Mouse (Mus musculus) intestine, embryonic 15.5 days (tissue): ENCODE data around the gene Zfp692. TPM values are rescaled to one million over a fixed set of nuclear protein-coding genes. Genes with fewer than 3 reads are reported as not detected.
A peak's percentile ranks its signal among the peaks of the same experiment; 100 is the strongest.
"Not testable (repeated sequence)": the region's sequence is repeated elsewhere in the genome, so short reads cannot be mapped to it uniquely, and the experiment has no call there.

ENCODE experiments used
- ATAC-seq: fragments of 200-750 bp; cut with Nextera tagmentation; 2 replicates; pipeline ENCODE4 v1.8.0; 2017; ENCODE audit warnings: moderate TSS enrichment, moderate library complexity
- H3K27ac ChIP-seq: fragments of 300-500 bp; sonication (generic); 2 replicates; pipeline ENCODE4 v1.5.1; 2015; ENCODE audit warnings: mild to moderate bottlenecking, inconsistent platforms
- H3K27me3 ChIP-seq: fragments of 300-500 bp; sonication (generic); replicated peaks from 2 replicates; pipeline ENCODE4 v1.6.1; 2015; ENCODE audit warnings: inconsistent platforms
- H3K36me3 ChIP-seq: fragments of 300-500 bp; sonication (generic); 2 replicates; pipeline ENCODE4 v1.6.1; 2015; ENCODE audit warnings: inconsistent platforms
- H3K4me1 ChIP-seq: fragments of 300-500 bp; sonication (generic); replicated peaks from 2 replicates; pipeline ENCODE4 v1.6.1; 2015; ENCODE audit warnings: inconsistent platforms
- H3K4me2 ChIP-seq: fragments of 300-500 bp; sonication (generic); replicated peaks from 2 replicates; pipeline ENCODE4 v1.6.1; 2015; ENCODE audit warnings: mild to moderate bottlenecking, inconsistent platforms
- H3K4me3 ChIP-seq: fragments of 300-500 bp; sonication (generic); replicated peaks from 2 replicates; pipeline ENCODE4 v1.5.1; 2015; ENCODE audit warnings: inconsistent platforms
- H3K9ac ChIP-seq: fragments of 300-500 bp; sonication (generic); 2 replicates; pipeline ENCODE4 v1.6.1; 2015; ENCODE audit warnings: inconsistent platforms
- H3K9me3 ChIP-seq: fragments of 300-500 bp; sonication (generic); 2 replicates; pipeline ENCODE4 v1.6.1; 2016; ENCODE audit warnings: inconsistent platforms
- WGBS: fragments of 180-500 bp; shearing (Covaris S2); methylation state at CpG from one replicate; pipeline ENCODE4 v1.1.7; 2015; 5-methylcytosine and 5-hydroxymethylcytosine counted together
- polyA plus RNA-seq: library from polyadenylated mRNA; unstranded; fragments of >200 nt; fragmentation: Nextera tagmentation; extraction: Ambion mirVana; gene quantifications from 2 replicates; pipeline ENCODE4 v1.2.1, GENCODE M21; 2015

Gene Zfp692
- polyA plus RNA-seq, 1 experiment from 2014 or later, result 22.1 TPM

GRCm38 (mm10) chr11:58290812-58291211 is 16.1 kb upstream of the Zfp692 start:
- no peaks in the 10 kb centered on the region for H3K36me3 ChIP-seq
- H3K4me2 ChIP-seq, result no peak overlapping the region
- 83% methylated on average over 4 of the region's 4 CpGs for WGBS
- no peak overlapping the region for H3K4me3 ChIP-seq
- no peak overlapping the region for H3K27ac ChIP-seq
- H3K27me3 ChIP-seq, result no peaks in the 10 kb centered on the region
- no peaks in the 10 kb centered on the region for H3K4me1 ChIP-seq
- no peaks in the 10 kb centered on the region for H3K9me3 ChIP-seq
- H3K9ac ChIP-seq, result no peak overlapping the region
- no peak for ATAC-seq

GRCm38 (mm10) chr11:58292791-58293190 is 14.1 kb upstream of the Zfp692 start:
- 59% methylated on average over 4 of the region's 4 CpGs for WGBS
- Histone ChIP-seq H3K36me3 (no peaks in the 10 kb centered on the region), H3K9ac (no peak overlapping the region), H3K4me2 (no peak overlapping the region), H3K27ac (no peak overlapping the region), H3K27me3 (no peaks in the 10 kb centered on the region), H3K9me3 (no peaks in the 10 kb centered on the region), H3K4me1 (no peaks in the 10 kb centered on the region), H3K4me3 (no peak overlapping the region)
- ATAC-seq, result no peak

GRCm38 (mm10) chr11:58297396-58297795 is 9.5 kb upstream of the Zfp692 start:
- H3K4me2 ChIP-seq, result no peak overlapping the region
- no peaks in the 10 kb centered on the region for H3K36me3 ChIP-seq
- ATAC-seq, result no peak
- 82% methylated on average over 6 of the region's 6 CpGs for whole genome bisulfite sequencing
- no peaks in the 10 kb centered on the region for H3K9me3 ChIP-seq
- H3K27me3 ChIP-seq, result no peaks in the 10 kb centered on the region
- no peak overlapping the region for H3K27ac ChIP-seq
- 0 out of 2 replicates have a peak, but pooled peaks cover 2% of the 10 kb centered on the region for H3K4me1 ChIP-seq
- no peak overlapping the region for H3K9ac ChIP-seq
- H3K4me3 ChIP-seq, result no peak overlapping the region

GRCm38 (mm10) chr11:58301057-58301456 is 5.8 kb upstream of the Zfp692 start:
- no peak for ATAC-seq
- Histone ChIP-seq H3K4me2 (peak overlapping the region; percentile 62), H3K9ac (no peak overlapping the region), H3K27me3 (no peaks in the 10 kb centered on the region), H3K4me3 (peak overlapping the region; percentile 27), H3K4me1 (peaks cover 7% of the 10 kb centered on the region; the same call in 1 of the 2 replicates), H3K9me3 (no peaks in the 10 kb centered on the region), H3K36me3 (no peaks in the 10 kb centered on the region), H3K27ac (no peak overlapping the region)
- 12% methylated on average over 13 of the region's 13 CpGs for WGBS

GRCm38 (mm10) chr11:58301837-58302754 is 4.8 kb upstream of the Zfp692 start:
- H3K4me1 ChIP-seq, result peaks cover 13% of the 10 kb centered on the region; the same call in 1 of the 2 replicates
- H3K27me3 ChIP-seq, result no peaks in the 10 kb centered on the region
- peak overlapping the region; percentile 62 for H3K4me2 ChIP-seq
- ATAC-seq, result peak; percentile 94
- no peaks in the 10 kb centered on the region for H3K9me3 ChIP-seq
- H3K36me3 ChIP-seq, result no peaks in the 10 kb centered on the region
- WGBS, result under 1% methylated on average over 36 of the region's 36 CpGs
- peak overlapping the region; percentile 64 for H3K4me3 ChIP-seq
- H3K9ac ChIP-seq, result peak overlapping the region; percentile 74
- H3K27ac ChIP-seq, result peak overlapping the region; percentile 97

- peak overlapping the region; percentile 64 for H3K4me3 ChIP-seq
- ATAC-seq, result peak; percentile 66
- WGBS, result under 1% methylated on average over 26 of the region's 26 CpGs
- H3K4me1 ChIP-seq, result peaks cover 20% of the 10 kb centered on the region; the same call in 1 of the 2 replicates
- H3K9ac ChIP-seq, result peak overlapping the region; percentile 74
- no peaks in the 10 kb centered on the region for H3K9me3 ChIP-seq
- H3K27ac ChIP-seq, result peak overlapping the region; percentile 97
- no peaks in the 10 kb centered on the region for H3K36me3 ChIP-seq
- H3K4me2 ChIP-seq, result peak overlapping the region; percentile 62
- no peaks in the 10 kb centered on the region for H3K27me3 ChIP-seq
Measured at GRCm38 (mm10) chr11:58302774-58303445, 4.0 kb upstream of the Zfp692 start.

- H3K4me2 ChIP-seq, result peak overlapping the region; percentile 47
- no peak for ATAC-seq
- peaks cover 20% of the 10 kb centered on the region; the same call in 1 of the 2 replicates for H3K4me1 ChIP-seq
- H3K36me3 ChIP-seq, result no peaks in the 10 kb centered on the region
- H3K9ac ChIP-seq, result no peak overlapping the region
- WGBS, result 21% methylated on average over 7 of the region's 7 CpGs
- no peak overlapping the region for H3K4me3 ChIP-seq
- no peaks in the 10 kb centered on the region for H3K9me3 ChIP-seq
- no peak overlapping the region for H3K27ac ChIP-seq
- H3K27me3 ChIP-seq, result no peaks in the 10 kb centered on the region
Measured at GRCm38 (mm10) chr11:58303594-58303993, 3.3 kb upstream of the Zfp692 start.

- H3K4me2 ChIP-seq, H3K4me3 ChIP-seq, ATAC-seq: not testable (repeated sequence)
Measured at GRCm38 (mm10) chr11:58305299-58305698, 1.6 kb upstream of the Zfp692 start.

GRCm38 (mm10) chr11:58307411-58308080 is 677 bp downstream of the Zfp692 start:
- H3K4me1 ChIP-seq, result peaks cover 17% of the 10 kb centered on the region; the same call in 1 of the 2 replicates
- under 1% methylated on average over 42 of the region's 42 CpGs for WGBS
- H3K4me2 ChIP-seq, result peak overlapping the region; percentile 90
- peak; percentile 88 for ATAC-seq
- H3K27ac ChIP-seq, result peak overlapping the region; percentile 90
- no peaks in the 10 kb centered on the region for H3K9me3 ChIP-seq
- no peaks in the 10 kb centered on the region for H3K36me3 ChIP-seq
- H3K27me3 ChIP-seq, result no peaks in the 10 kb centered on the region
- H3K9ac ChIP-seq, result peak overlapping the region; percentile 61
- H3K4me3 ChIP-seq, result peak overlapping the region; percentile 52

More at GRCm38 (mm10) chr11:58305299-58305698, 1.6 kb upstream of the Zfp692 start:
- H3K4me1 ChIP-seq, result peaks cover 20% of the 10 kb centered on the region; the same call in 1 of the 2 replicates
- H3K9me3 ChIP-seq, H3K9ac ChIP-seq, H3K27me3 ChIP-seq, H3K27ac ChIP-seq, H3K36me3 ChIP-seq: not testable (repeated sequence)
- 92% methylated on average over 8 of the region's 8 CpGs for WGBS

GRCm38 (mm10) chr11:58308661-58309060 is 1.8 kb downstream of the Zfp692 start:
- no peaks in the 10 kb centered on the region for H3K27me3 ChIP-seq

GRCm38 (mm10) chr11:58314069-58314468 is 7.2 kb downstream of the Zfp692 start:
- WGBS, result 86% methylated on average over 6 of the region's 6 CpGs
- H3K4me1 ChIP-seq, result no peaks in the 10 kb centered on the region
- no peak overlapping the region for H3K9ac ChIP-seq
- H3K36me3 ChIP-seq, result peaks cover 14% of the 10 kb centered on the region
- no peak overlapping the region for H3K27ac ChIP-seq
- H3K4me2 ChIP-seq, result no peak overlapping the region
- H3K4me3 ChIP-seq, result no peak overlapping the region
- ATAC-seq, result no peak
- no peaks in the 10 kb centered on the region for H3K9me3 ChIP-seq
- no peaks in the 10 kb centered on the region for H3K27me3 ChIP-seq

More at GRCm38 (mm10) chr11:58308661-58309060, 1.8 kb downstream of the Zfp692 start:
- H3K27ac ChIP-seq, result no peak overlapping the region
- no peaks in the 10 kb centered on the region for H3K9me3 ChIP-seq
- H3K4me3 ChIP-seq, result no peak overlapping the region
- H3K4me2 ChIP-seq, result no peak overlapping the region
- H3K9ac ChIP-seq, result no peak overlapping the region
- no peak for ATAC-seq
- WGBS, result 89% methylated on average over 9 of the region's 9 CpGs
- H3K4me1 ChIP-seq, result peaks cover 15% of the 10 kb centered on the region; the same call in 1 of the 2 replicates
- no peaks in the 10 kb centered on the region for H3K36me3 ChIP-seq
